Mouse (Mus musculus): ENCODE results near the gene Hook2. TPM values are rescaled to one million over a fixed set of nuclear protein-coding genes. Genes with fewer than 3 reads are reported as not detected.

Gene Hook2
- polyA plus RNA-seq, 1 experiment from 2014 or later, result 18.7 TPM

DNA sequence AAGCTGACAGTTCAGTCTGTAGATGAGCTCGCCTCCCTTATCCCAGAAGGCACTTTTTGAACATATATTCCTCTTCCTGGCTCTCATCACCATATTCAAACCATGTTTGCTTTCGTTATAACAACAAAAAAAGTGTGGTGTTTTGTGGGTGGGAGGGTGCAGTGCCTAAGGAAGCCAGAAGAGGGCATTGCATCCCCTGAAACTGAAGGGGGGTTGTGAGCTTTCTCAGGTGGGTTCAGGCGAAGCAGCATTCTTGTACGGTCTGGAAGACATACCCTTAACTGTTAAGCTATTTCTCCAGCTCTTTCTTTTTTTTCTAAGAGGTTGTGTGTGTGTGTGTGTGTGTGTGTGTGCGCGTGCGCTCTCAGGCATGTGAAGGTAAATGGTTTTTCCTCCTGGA lies 15.0 kb upstream of the Hook2 start:
- H3K36me3 ChIP-seq, result peaks cover 35% of the 10 kb centered on the region

GRCm38 (mm10) chr8:84976031-84976762 lies 14.2 kb upstream of the Hook2 start:
- Histone ChIP-seq H3K4me3 (peak overlapping the region; percentile 48), H3K9ac (peak overlapping the region; percentile 50), H3K36me3 (peaks cover 31% of the 10 kb centered on the region), H3K27me3 (peaks cover 39% of the 10 kb centered on the region), H3K27ac (peak overlapping the region; percentile 26; the same call in 1 of the 2 replicates), H3K4me2 (replicated peaks) (peak overlapping the region; percentile 95), H3K9me3 (replicated peaks) (no peaks in the 10 kb centered on the region), H3K4me1 (peaks cover 63% of the 10 kb centered on the region)
- ATAC-seq (ENCODE audit: low FRiP score), result peak; percentile 80
- under 1% methylated on average over 56 of the region's 61 CpGs for WGBS

More for the DNA sequence above, 15.0 kb upstream of the Hook2 start:
- H3K4me3 ChIP-seq, result peak overlapping the region; percentile 48; the same call in 1 of the 2 replicates
- peak overlapping the region; percentile 95 for H3K4me2 ChIP-seq (replicated peaks)
- H3K27ac ChIP-seq, result no peak overlapping the region
- H3K9ac ChIP-seq, result no peak overlapping the region
- ATAC-seq (ENCODE audit: low FRiP score), result no peak
- H3K4me1 ChIP-seq, result peaks cover 63% of the 10 kb centered on the region
- H3K27me3 ChIP-seq, result peaks cover 35% of the 10 kb centered on the region
- WGBS, result 35% methylated on average over 7 of the region's 7 CpGs
- H3K9me3 ChIP-seq (replicated peaks), result no peaks in the 10 kb centered on the region

GRCm38 (mm10) chr8:84976763-84977434 lies 13.5 kb upstream of the Hook2 start:
- peaks cover 64% of the 10 kb centered on the region for H3K4me1 ChIP-seq
- no peaks in the 10 kb centered on the region for H3K9me3 ChIP-seq (replicated peaks)
- H3K27me3 ChIP-seq, result peaks cover 46% of the 10 kb centered on the region
- H3K9ac ChIP-seq, result peak overlapping the region; percentile 63
- H3K36me3 ChIP-seq, result peaks cover 24% of the 10 kb centered on the region
- 3% methylated on average over 25 of the region's 25 CpGs for WGBS
- ATAC-seq (ENCODE audit: low FRiP score), result no peak
- peak overlapping the region; percentile 48 for H3K4me3 ChIP-seq
- H3K4me2 ChIP-seq (replicated peaks), result peak overlapping the region; percentile 95
- H3K27ac ChIP-seq, result peak overlapping the region; percentile 26; the same call in 1 of the 2 replicates

- WGBS, result 2% methylated on average over 69 of the region's 70 CpGs
- H3K27me3 ChIP-seq, result peaks cover 53% of the 10 kb centered on the region
- H3K27ac ChIP-seq, result peak overlapping the region; percentile 48
- ATAC-seq (ENCODE audit: low FRiP score), result no peak
- no peaks in the 10 kb centered on the region for H3K9me3 ChIP-seq (replicated peaks)
- H3K9ac ChIP-seq, result peak overlapping the region; percentile 63
- H3K4me2 ChIP-seq (replicated peaks), result peak overlapping the region; percentile 95
- peak overlapping the region; percentile 48 for H3K4me3 ChIP-seq
- H3K36me3 ChIP-seq, result peaks cover 17% of the 10 kb centered on the region
- H3K4me1 ChIP-seq, result peaks cover 64% of the 10 kb centered on the region
Observed at GRCm38 (mm10) chr8:84977435-84978247, 12.8 kb upstream of the Hook2 start.

- Histone ChIP-seq H3K4me2 (replicated peaks) (peak within 1 kb of the TSS; percentile 95), H3K9me3 (replicated peaks) (no peaks in the 10 kb centered on the region), H3K27me3 (peaks cover 56% of the 10 kb centered on the region), H3K4me3 (peak within 1 kb of the TSS; percentile 48), H3K36me3 (peaks cover 9% of the 10 kb centered on the region; the same call in 1 of the 2 replicates), H3K27ac (peak within 1 kb of the TSS; percentile 48), H3K9ac (peak within 1 kb of the TSS; percentile 63), H3K4me1 (peaks cover 66% of the 10 kb centered on the region)
- under 1% methylated on average over 63 of the region's 63 CpGs for WGBS
- peak; percentile 32 for ATAC-seq (ENCODE audit: low FRiP score)
Observed at GRCm38 (mm10) chr8:84978248-84978940, 12.0 kb upstream of the Hook2 start, which contains the start of gene Junb. Junb (minus strand) TSS chr8:84978718.

DNA sequence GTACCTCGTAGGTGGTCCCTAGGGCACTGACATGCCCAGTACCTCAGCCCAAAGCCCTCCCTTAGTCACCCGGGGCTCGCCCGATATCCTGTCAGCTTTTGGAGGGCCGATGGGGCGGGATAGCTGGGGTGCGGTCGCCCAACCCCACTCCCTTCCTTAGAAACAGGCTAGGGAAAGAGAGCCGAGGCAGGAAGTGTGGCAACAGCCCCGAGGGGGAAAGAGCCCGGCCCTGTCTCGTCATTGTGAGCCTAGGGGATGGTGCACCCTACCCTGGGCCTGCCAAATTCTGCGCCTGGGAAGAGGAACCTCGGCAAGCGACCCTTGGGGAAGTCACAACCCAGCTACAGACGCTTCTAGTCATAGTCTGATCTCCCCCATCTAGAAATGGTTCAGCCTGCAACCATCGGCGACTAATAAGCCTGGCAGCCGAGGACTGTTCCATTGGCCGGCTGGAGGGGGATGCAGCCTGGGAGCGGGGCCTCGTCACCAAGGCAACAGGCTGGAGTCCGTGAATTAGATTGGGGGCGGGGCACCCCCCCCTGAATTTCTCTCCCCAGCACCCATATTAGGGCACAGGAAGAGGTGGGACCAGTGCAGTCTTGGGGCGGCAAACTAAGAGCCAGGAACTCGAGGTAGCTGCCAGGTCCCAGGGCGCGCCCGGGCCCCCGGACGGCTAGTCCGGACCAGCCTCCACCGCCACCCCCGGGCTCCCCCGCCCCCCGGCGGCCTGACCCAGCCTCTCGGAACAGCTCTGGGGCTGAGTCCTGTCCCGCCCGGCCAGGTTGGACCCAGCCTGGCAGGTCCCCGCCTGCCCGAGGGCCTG lies 10.6 kb upstream of the Hook2 start:
- peaks cover 73% of the 10 kb centered on the region for H3K4me1 ChIP-seq
- H3K9me3 ChIP-seq (replicated peaks), result no peaks in the 10 kb centered on the region
- peak overlapping the region; percentile 30 for H3K4me3 ChIP-seq
- peaks cover 66% of the 10 kb centered on the region for H3K27me3 ChIP-seq
- WGBS, result 3% methylated on average over 32 of the region's 42 CpGs
- H3K27ac ChIP-seq, result peak overlapping the region; percentile 30; the same call in 1 of the 2 replicates
- H3K36me3 ChIP-seq, result no peaks in the 10 kb centered on the region
- peak overlapping the region; percentile 24 for H3K9ac ChIP-seq
- peak; percentile 14; the same call in 1 of the 2 replicates for ATAC-seq (ENCODE audit: low FRiP score)
- peak overlapping the region; percentile 95 for H3K4me2 ChIP-seq (replicated peaks)

- Histone ChIP-seq H3K4me2 (replicated peaks) (peak overlapping the region; percentile 95), H3K9me3 (replicated peaks) (no peaks in the 10 kb centered on the region), H3K27ac (peak overlapping the region; percentile 30), H3K36me3 (no peaks in the 10 kb centered on the region), H3K27me3 (peaks cover 75% of the 10 kb centered on the region), H3K4me1 (peaks cover 79% of the 10 kb centered on the region), H3K9ac (0 out of 2 replicates have a peak overlapping the region, but pooled peaks have one; percentile 6), H3K4me3 (0 out of 2 replicates have a peak overlapping the region, but pooled peaks have one; percentile 6)
- ATAC-seq (ENCODE audit: low FRiP score), result no peak
- 36% methylated on average over 11 of the region's 11 CpGs for WGBS
Observed at GRCm38 (mm10) chr8:84980622-84981358, 9.6 kb upstream of the Hook2 start.

DNA sequence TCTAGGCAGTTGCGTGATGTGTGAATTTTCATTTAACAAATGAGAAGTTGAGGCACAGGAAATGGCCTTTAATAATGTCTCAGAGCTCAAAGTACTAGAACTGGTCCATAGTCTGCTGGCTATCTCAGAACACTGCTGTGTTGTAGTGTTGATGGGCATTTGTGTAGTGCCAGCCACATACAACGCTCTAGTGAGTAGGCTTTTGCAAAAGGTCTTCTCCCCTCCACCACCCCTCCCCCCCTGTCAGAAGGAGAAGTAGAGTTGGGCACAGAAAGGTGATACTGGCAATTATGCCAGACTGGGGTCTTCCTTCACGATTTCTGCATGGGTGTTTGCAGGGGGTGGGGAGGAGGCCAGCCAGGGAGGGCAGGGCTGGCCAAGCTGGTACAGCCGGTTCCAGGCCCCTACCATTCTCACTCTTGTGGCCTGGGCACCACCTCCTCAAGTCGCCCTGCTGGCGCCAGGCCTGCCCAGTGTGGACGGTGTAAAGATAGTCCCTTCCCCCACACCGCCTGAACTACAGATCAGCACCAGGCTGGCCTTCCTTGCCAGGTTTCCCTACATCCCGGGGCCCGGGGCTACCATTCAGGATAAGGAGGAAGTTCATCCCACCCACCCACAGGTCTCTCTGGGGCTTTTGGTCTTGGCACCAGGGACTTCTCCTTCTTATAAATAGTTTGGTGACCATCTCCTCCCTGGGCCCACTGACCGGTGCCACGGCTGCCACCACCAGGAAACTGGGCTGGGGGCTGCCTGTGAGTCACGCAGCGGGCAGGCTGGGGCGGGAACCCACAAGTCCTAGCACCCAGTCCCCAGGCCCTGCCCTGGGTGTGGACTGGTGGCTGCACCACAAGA lies 8.5 kb upstream of the Hook2 start:
- ATAC-seq (ENCODE audit: low FRiP score), result no peak

DNA sequence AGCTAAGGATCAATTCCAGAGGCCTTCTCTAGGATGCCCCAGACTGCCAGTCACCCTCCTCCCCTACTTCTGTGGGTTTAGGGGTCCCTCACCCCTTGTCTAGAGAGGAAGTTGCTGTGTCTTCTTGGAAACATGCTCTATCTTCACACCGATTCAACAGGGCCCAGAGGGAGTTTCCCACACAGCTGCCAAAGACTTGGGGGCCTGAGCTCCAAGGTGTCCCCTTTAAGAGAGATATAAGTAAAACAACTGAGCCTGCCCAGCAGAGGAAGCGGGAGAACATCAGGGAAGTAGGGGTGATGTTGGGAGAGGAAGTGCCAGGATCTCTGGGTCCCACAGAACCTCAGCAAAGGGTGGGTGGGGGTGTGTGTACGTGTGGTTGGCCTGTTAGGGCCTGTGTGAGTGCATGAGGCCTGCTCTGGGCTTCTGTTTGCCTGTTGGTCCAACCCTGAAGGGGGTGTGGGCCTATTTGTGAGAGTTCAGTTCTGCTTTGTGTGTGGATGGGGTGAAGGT lies 7.8 kb upstream of the Hook2 start:
- Histone ChIP-seq H3K9ac (no peak overlapping the region), H3K36me3 (no peaks in the 10 kb centered on the region), H3K27ac (no peak overlapping the region), H3K4me2 (replicated peaks) (no peak overlapping the region), H3K4me1 (peaks cover 67% of the 10 kb centered on the region), H3K9me3 (replicated peaks) (no peaks in the 10 kb centered on the region), H3K27me3 (peaks cover 85% of the 10 kb centered on the region), H3K4me3 (no peak overlapping the region)
- WGBS, result 71% methylated on average over 3 of the region's 3 CpGs
- no peak for ATAC-seq (ENCODE audit: low FRiP score)

More for the DNA sequence above, 8.5 kb upstream of the Hook2 start:
- peaks cover 85% of the 10 kb centered on the region for H3K27me3 ChIP-seq
- no peaks in the 10 kb centered on the region for H3K36me3 ChIP-seq
- H3K27ac ChIP-seq, result 0 out of 2 replicates have a peak overlapping the region, but pooled peaks have one; percentile 23
- 73% methylated on average over 15 of the region's 15 CpGs for WGBS
- H3K4me2 ChIP-seq (replicated peaks), result no peak overlapping the region
- no peak overlapping the region for H3K4me3 ChIP-seq
- no peak overlapping the region for H3K9ac ChIP-seq
- no peaks in the 10 kb centered on the region for H3K9me3 ChIP-seq (replicated peaks)
- H3K4me1 ChIP-seq, result peaks cover 74% of the 10 kb centered on the region

Data from hindbrain, embryonic 12.5 days (tissue).